Mouse (Mus musculus): ENCODE data around the gene Dolpp1. TPM values are rescaled to one million over a fixed set of nuclear protein-coding genes. Genes with fewer than 3 reads are reported as not detected.

Gene Dolpp1
- total and polyA plus RNA-seq, 3 experiments, result 17.9 to 22.3 (median 19.2) TPM

DNA sequence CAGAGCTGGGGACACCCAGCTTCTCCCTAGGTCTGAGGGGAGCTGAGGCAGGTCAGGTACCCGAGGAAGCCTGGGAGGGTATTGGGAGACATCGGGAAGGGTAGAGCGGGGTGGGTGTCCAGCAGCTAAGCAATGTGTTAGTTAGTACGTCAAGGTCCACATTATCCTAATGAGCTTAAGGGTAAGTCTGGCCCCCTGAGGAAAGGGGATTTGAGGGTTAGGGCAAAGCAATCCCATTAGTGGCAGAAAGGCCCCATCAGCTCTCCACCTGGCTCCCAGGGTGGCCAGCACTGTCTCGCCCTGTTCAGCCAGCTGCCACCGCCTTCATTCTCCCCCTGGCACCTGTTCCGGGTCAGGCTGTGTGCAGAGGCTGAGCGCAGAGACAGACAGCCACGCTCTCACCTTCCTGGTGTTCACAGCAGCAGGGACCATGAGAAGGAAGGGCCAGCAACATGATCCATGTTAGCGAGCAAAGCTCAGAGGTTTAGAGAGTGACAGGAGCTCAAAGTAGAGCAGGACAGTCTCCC, 6.0 kb downstream of the Dolpp1 start:
- H3K9ac ChIP-seq (ENCODE audit: insufficient read depth, low read depth), result no peak overlapping the region
- peaks cover 9 to 13% of the 10 kb centered on the region in 2 experiments for H3K4me1 ChIP-seq (ENCODE audit: control insufficient read depth in 1 of 2, insufficient read depth in 2 of 2)
- 0 out of 2 replicates have a peak, but pooled peaks cover 3% of the 10 kb centered on the region for H3K79me2 ChIP-seq (replicated peaks; ENCODE audit: control insufficient read depth, extremely low read depth, insufficient read depth, poor library complexity, severe bottlenecking)
- no peak overlapping the region for H3K4me2 ChIP-seq (ENCODE audit: insufficient read depth, low read depth, poor library complexity, severe bottlenecking)
- no peak for DNase-seq (ENCODE audit: extremely low read depth)
- H3K36me3 ChIP-seq (replicated peaks in 1 of 2; ENCODE audit: control insufficient read depth in 1 of 2, insufficient read depth in 1 of 2, low read length in 1 of 2), result peaks cover 44 to 92% of the 10 kb centered on the region in 2 experiments
- H3K27ac ChIP-seq (ENCODE audit: insufficient read depth, low read depth), result no peak overlapping the region
- H3K9me3 ChIP-seq (replicated peaks; ENCODE audit: low read length), result no peaks in the 10 kb centered on the region
- dilution Hi-C loops (cut with MboI; ENCODE audit: extremely low pct_ligation_motif_present, extremely low pct_unique_long_range_greater_than_20kb, low sequenced_read_pairs), result no loop called here
- in situ Hi-C loops (cut with MboI; ENCODE audit: low pct_ligation_motif_present, low pct_unique_long_range_greater_than_20kb, low sequenced_read_pairs), result no loop called here
- TF ChIP-seq ZKSCAN1 (IDR thresholded peaks at IDR 0.05; ENCODE audit: borderline replicate concordance, low read depth, low read length), result no peak
- TF ChIP-seq MAFK (IDR thresholded peaks at IDR 0.05; ENCODE audit: insufficient replicate concordance, low read length), result no peak
- no peak for TF ChIP-seq MXI1 (IDR thresholded peaks at IDR 0.05; ENCODE audit: low read depth, low read length)
- TF ChIP-seq KAT2A (IDR thresholded peaks at IDR 0.05; ENCODE audit: insufficient replicate concordance, low read length), result no peak
- no peak for TF ChIP-seq PAX5 (IDR thresholded peaks at IDR 0.05; ENCODE audit: low read length)
- no peak for TF ChIP-seq ZMIZ1 (IDR thresholded peaks at IDR 0.05; ENCODE audit: low read depth, low read length)
- no peak for TF ChIP-seq NRF1 (IDR thresholded peaks at IDR 0.05; ENCODE audit: low read depth, low read length)
- TF ChIP-seq HCFC1 (IDR thresholded peaks at IDR 0.05; ENCODE audit: low read depth, low read length), result no peak
- no peak for TF ChIP-seq CHD2 (IDR thresholded peaks at IDR 0.05; ENCODE audit: low read length)
- no peaks in the 10 kb centered on the region for H3K27me3 ChIP-seq (replicated peaks)
- no peak overlapping the region for H3K4me3 ChIP-seq (replicated peaks in 1 of 3; ENCODE audit: low read depth in 2 of 3, low read length in 2 of 3, poor library complexity in 1 of 3)

DNA sequence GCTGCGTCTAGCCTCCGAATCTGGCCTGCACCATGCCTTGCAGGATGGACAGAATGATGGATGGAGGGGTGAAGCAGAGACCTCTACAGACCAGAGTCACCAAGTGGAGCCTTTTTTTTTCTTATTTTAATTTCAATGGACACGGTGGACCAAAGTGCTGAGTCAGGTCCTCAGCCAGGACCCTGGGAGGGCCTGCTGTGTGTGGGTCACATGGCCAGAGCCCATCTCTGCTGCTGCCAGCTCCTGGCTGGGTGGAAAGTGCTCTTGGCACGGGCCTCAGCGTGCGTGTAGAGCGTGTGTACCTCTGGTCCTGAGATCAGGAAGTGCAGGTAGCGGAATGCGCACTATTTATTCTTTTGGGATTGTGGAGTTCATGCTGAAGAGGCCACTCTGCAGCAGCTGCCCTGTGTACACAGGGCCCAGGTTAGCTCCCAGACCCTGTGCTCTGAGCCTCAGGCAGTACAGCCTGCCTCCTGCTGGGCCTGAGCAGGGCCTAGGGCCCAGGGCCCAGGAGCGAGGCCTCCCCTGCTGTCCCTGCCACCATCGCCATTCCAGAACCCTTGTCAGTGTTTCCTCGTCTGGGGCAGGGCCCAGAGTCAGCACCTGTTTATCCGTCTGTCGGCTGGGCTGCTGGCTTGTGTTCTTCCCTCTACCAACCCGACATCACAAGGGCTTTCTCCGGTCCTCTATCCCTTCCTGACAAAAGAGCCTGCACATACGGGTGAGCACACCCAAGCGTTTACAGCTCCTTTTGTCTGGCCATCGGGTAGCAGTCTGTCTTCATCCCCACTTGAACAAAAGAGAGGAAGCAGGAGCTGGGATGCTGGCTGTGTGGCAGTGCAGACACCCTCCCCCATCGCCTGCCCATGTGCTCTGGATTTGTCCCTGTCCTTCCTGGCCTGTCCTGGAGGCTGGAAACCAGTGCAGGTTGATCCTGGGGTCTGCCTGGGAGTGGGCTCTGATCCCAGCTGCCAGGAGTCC, 7.4 kb downstream of the Dolpp1 start:
- Histone ChIP-seq H3K4me2 (ENCODE audit: insufficient read depth, low read depth, poor library complexity, severe bottlenecking) (no peak overlapping the region), H3K27me3 (replicated peaks) (no peaks in the 10 kb centered on the region), H3K4me1 (ENCODE audit: control insufficient read depth in 1 of 2, insufficient read depth in 2 of 2) (no peaks in the 10 kb centered on the region), H3K36me3 (replicated peaks in 1 of 2; ENCODE audit: control insufficient read depth in 1 of 2, insufficient read depth in 1 of 2, low read length in 1 of 2) (peaks cover 47 to 93% of the 10 kb centered on the region in 2 experiments), H3K27ac (ENCODE audit: insufficient read depth, low read depth) (no peak overlapping the region), H3K9me3 (replicated peaks; ENCODE audit: low read length) (no peaks in the 10 kb centered on the region), H3K9ac (ENCODE audit: insufficient read depth, low read depth) (no peak overlapping the region), H3K79me2 (replicated peaks; ENCODE audit: control insufficient read depth, extremely low read depth, insufficient read depth, poor library complexity, severe bottlenecking) (0 out of 2 replicates have a peak, but pooled peaks cover under 1% of the 10 kb centered on the region), H3K4me3 (replicated peaks in 1 of 3; ENCODE audit: low read depth in 2 of 3, low read length in 2 of 3, poor library complexity in 1 of 3) (no peak overlapping the region)
- in situ Hi-C loops (cut with MboI; ENCODE audit: low pct_ligation_motif_present, low pct_unique_long_range_greater_than_20kb, low sequenced_read_pairs), result no loop called here
- no peak for TF ChIP-seq POLR2A (IDR thresholded peaks at IDR 0.05; ENCODE audit: low read depth, low read length)
- no peak for TF ChIP-seq USF1 (IDR thresholded peaks at IDR 0.05; ENCODE audit: low read depth, low read length)
- TF ChIP-seq CTCF (conservative IDR thresholded peaks at IDR 0.05 in 1 of 2, IDR thresholded peaks at IDR 0.05 in 1 of 2; ENCODE audit: low read depth in 2 of 2, low read length in 2 of 2), result no peak
- dilution Hi-C loops (cut with MboI; ENCODE audit: extremely low pct_ligation_motif_present, extremely low pct_unique_long_range_greater_than_20kb, low sequenced_read_pairs), result no loop called here
- no peak for DNase-seq (ENCODE audit: extremely low read depth)
